Mouse (Mus musculus): ENCODE results near the gene Mgme1.

- TF ChIP-seq POLR2A (IDR thresholded peaks at IDR 0.05; ENCODE audit: low read depth, low read length) (no peak), CTCF (IDR thresholded peaks at IDR 0.05; ENCODE audit: borderline replicate concordance, insufficient read depth, low read length) (no peak)
These were observed 29.5 kb downstream of the Mgme1 start for GRCm38 (mm10) chr2:144299749-144300669.

Data from embryonic fibroblast, embryonic 13.5 days (primary cell).